Mouse (Mus musculus) cerebellum, adult 2 months (tissue): ENCODE results near the gene Isca2. TPM values are rescaled to one million over a fixed set of nuclear protein-coding genes. Genes with fewer than 3 reads are reported as not detected.

Source experiments
- DNase-seq, 2 experiments: peaks; one replicate each; pipeline ENCODE4 v3.0.0; 2021
- H3K27ac ChIP-seq: fragments of 200-500 bp; 2 replicates; pipeline ENCODE4 v1.5.1; 2012; ENCODE audit warnings: low read length, control low read depth, inconsistent platforms; ENCODE audit not compliant: insufficient read depth
- H3K27me3 ChIP-seq: fragments of 200-500 bp; 2 replicates; pipeline ENCODE4 v1.6.1; 2012; ENCODE audit warnings: inconsistent platforms, mild to moderate bottlenecking, low read length, moderate library complexity; ENCODE audit not compliant: control insufficient read depth, insufficient read depth
- H3K4me1 ChIP-seq: fragments of 200-500 bp; 2 replicates; pipeline ENCODE4 v1.6.1; 2011; ENCODE audit warnings: low read length; ENCODE audit not compliant: control insufficient read depth, insufficient read depth
- H3K4me3 ChIP-seq: fragments of 200-500 bp; replicated peaks from 2 replicates; pipeline ENCODE3; 2011; ENCODE audit warnings: mild to moderate bottlenecking, low read depth, low read length, control low read depth; ENCODE audit not compliant: insufficient read depth
- CTCF ChIP-seq: fragments of 200-500 bp; IDR thresholded peaks from 2 replicates; pipeline ENCODE4 v1.5.1; 2011; ENCODE audit warnings: low read depth, mild to moderate bottlenecking, control low read depth, low read length, moderate library complexity, borderline replicate concordance; ENCODE audit not compliant: insufficient read depth
- POLR2A ChIP-seq: fragments of 200-500 bp; IDR thresholded peaks from 2 replicates; pipeline ENCODE4 v1.6.1; 2011; ENCODE audit warnings: low read length, control low read depth, borderline replicate concordance; ENCODE audit not compliant: insufficient read depth
- WGBS: fragments of 180-500 bp; shearing (Covaris S2); methylation state at CpG from one replicate; pipeline ENCODE4 v1.1.7; 2018; 5-methylcytosine and 5-hydroxymethylcytosine counted together
- polyA plus RNA-seq: library from polyadenylated mRNA; depleted of rRNA; stranded (reverse); fragments of >200 nt; gene quantifications from 2 replicates; pipeline ENCODE4 v1.2.3, GENCODE M21; 2012

The Isca2 gene
- polyA plus RNA-seq, 1 experiment, result 111 TPM

DNA sequence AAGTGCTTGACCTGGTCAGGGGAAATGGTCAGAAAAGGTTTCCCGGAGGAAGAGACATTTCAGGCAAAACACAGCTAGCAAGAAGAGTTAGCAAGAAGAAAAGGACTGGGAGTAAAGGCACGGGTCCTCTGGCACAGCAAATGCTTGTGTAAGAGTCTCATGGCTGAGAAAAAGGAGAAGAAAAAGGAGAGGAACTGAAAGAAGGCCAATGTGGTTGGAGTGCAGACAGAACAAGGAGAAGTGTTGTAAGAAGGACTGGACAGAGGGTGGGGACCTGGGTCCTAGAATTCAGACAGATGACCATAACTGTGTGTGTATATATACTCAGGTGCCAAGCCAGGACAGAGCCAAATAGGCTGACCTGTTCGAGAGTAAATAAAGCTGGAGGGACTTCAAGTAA lies 24.9 kb upstream of the Isca2 start:
- peaks cover 18% of the 10 kb centered on the region for H3K4me1 ChIP-seq
- H3K4me3 ChIP-seq, result no peak overlapping the region
- 64% methylated on average over 3 of the region's 3 CpGs for WGBS
- no peak for DNase-seq
- H3K27me3 ChIP-seq, result no peaks in the 10 kb centered on the region
- H3K27ac ChIP-seq, result no peak overlapping the region
- TF ChIP-seq POLR2A, result no peak
- TF ChIP-seq CTCF, result no peak

DNA sequence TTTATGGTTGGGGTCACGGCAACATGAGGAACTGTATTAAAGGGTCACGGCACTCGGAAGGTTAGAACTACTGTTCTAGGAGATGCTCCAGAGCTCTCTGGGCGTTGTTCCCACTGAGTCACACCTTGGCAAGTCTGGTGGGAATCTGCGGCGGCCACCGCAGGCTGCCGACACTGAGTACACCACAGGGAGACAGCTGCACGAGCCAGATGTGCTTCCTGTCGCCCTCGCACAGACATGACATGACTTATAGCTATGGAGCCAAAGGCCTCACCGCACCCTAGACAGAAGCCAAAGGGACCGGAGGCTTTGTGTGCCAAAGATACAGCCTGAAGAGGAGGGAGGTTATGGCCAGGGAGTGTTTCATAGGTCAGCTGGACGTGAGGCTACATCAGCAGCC lies 22.4 kb upstream of the Isca2 start:
- no peak for DNase-seq
- no peak overlapping the region for H3K4me3 ChIP-seq
- TF ChIP-seq POLR2A (no peak), CTCF (no peak)
- H3K27ac ChIP-seq, result no peak overlapping the region
- no peaks in the 10 kb centered on the region for H3K27me3 ChIP-seq
- peaks cover 18% of the 10 kb centered on the region for H3K4me1 ChIP-seq
- whole genome bisulfite sequencing, result 61% methylated on average over 14 of the region's 14 CpGs

DNA sequence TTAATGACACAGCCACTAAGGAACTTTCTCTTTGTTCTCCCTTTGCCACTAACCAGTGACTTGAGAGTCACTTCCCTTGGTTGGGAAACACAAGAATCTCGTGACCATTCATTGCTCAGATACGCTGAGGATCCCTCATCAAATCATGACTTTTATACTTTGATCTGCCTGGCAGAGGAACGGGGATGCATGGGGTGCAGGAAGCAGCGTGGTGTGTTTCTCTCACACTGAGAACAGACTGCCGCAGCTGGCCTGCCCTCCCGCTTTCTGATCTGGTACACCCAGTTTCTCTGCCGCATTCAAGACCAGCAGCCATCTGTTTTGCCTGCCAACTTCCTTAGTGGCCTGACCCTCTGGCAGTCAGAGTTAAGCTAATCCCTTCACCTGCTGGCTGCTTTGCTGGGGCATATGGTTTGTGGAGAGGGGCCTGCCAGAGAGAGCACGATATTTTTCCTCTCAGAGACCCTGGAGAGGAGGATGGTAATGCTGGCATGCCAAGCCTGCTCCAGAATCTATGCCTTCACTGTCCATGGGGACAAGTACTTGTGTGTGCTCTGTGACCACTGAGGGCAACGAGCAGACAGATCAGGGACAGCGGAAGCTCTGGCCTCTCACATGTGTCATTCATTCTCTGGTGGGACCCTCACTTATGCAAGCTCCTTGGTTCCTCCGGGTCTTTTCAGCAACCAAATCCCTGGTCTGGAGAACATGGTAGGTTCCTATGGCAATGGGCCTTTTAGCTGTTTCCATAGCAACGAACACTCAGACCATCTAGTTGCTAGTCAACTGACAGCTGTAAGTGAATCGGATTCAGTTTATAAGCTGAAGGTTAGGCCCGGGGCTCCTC lies 20.7 kb upstream of the Isca2 start:
- H3K4me1 ChIP-seq, result peaks cover 18% of the 10 kb centered on the region
- no peak overlapping the region for H3K4me3 ChIP-seq
- no peaks in the 10 kb centered on the region for H3K27me3 ChIP-seq
- DNase-seq, result peak; percentile 67 to 79
- TF ChIP-seq CTCF (no peak), POLR2A (no peak)
- 14% methylated on average over 14 of the region's 14 CpGs for WGBS
- peak overlapping the region; percentile 61; the same call in 1 of the 2 replicates for H3K27ac ChIP-seq

DNA sequence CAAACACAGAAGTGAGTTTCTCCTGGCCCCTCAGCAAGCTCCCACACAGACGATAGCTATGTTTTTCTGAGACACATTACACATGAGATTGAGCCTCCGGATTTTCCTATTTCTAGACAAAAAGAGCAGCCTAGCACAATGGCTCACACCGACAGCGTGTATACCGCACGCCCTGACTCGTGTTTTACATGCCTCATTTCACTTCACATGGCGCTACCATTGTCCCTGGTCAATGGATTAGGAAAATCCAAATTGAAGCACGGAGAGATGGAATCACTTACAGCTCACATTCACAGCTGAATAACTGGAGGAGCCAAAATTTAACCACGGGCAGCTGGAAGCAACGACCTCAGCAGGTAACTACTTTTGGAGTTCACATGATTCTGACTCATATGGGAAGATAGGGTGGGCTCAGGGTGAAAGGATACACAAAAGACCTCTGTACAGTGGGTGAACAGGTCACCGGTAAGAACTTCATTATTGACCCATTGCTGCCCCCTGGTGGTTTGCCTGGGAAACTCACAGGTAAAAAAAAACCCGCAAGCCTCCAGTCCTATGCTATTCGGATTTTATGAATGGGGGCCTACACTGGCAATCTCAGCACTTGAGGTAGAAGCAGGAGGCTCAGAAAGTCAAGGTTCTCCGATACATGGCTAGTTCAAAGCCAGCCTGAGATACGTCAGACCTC lies 17.9 kb upstream of the Isca2 start:
- DNase-seq, result peak; percentile 49 to 73
- H3K4me3 ChIP-seq, result no peak overlapping the region
- no peak for TF ChIP-seq POLR2A
- peak; percentile 72 for TF ChIP-seq CTCF
- 40% methylated on average over 16 of the region's 16 CpGs for WGBS
- H3K27me3 ChIP-seq, result no peaks in the 10 kb centered on the region
- no peak overlapping the region for H3K27ac ChIP-seq
- peaks cover 18% of the 10 kb centered on the region for H3K4me1 ChIP-seq

DNA sequence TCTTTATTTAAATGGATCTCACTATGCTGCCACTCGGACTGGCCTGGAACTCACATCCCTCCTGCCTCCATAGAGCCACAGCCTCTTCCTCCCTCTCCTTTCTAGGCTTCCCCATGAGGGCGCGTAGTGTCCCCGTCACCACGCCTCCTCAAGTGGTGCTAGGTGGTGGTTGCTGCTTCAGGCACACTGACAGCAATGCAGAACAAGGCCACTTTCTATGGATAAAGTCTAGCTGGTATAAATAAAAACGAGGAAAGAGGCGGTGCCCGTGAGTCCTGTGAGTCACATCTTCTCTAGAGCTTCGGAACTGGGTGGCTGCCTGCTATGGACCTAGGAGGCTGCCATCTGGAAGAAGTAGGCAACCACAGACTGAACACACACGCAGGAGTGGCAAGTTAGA lies 17.0 kb upstream of the Isca2 start:
- Histone ChIP-seq H3K27ac (no peak overlapping the region), H3K27me3 (no peaks in the 10 kb centered on the region), H3K4me1 (peaks cover 14% of the 10 kb centered on the region), H3K4me3 (no peak overlapping the region)
- no peak for DNase-seq
- no peak for TF ChIP-seq POLR2A
- WGBS, result 88% methylated on average over 10 of the region's 10 CpGs

DNA sequence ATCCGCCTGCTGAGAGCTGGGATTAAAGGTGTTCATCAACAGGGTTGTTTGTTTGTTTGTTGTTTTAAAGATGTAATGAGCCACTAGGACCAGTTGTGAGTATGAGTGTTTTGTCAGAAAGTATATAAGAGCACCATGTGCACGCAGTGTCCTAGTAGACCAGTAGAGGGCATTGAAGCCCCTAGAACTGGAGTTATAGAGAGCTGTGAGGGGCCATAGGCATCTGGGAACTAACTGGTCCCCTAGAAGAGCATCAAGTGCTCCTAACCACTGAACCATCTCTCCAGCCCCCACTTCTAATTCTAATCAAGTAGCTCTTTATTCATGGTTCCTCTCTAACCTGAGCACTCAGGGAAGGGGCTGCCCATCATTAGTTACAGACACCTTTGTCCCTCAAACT lies 14.0 kb upstream of the Isca2 start:
- WGBS, result 89% methylated on average over 2 of the region's 2 CpGs
- Histone ChIP-seq H3K4me3 (no peak overlapping the region), H3K4me1 (no peaks in the 10 kb centered on the region), H3K27me3 (no peaks in the 10 kb centered on the region), H3K27ac (no peak overlapping the region)
- TF ChIP-seq POLR2A, result no peak
- peak; percentile 27; the same call in 1 of the 2 replicates for TF ChIP-seq CTCF
- DNase-seq, result no peak

DNA sequence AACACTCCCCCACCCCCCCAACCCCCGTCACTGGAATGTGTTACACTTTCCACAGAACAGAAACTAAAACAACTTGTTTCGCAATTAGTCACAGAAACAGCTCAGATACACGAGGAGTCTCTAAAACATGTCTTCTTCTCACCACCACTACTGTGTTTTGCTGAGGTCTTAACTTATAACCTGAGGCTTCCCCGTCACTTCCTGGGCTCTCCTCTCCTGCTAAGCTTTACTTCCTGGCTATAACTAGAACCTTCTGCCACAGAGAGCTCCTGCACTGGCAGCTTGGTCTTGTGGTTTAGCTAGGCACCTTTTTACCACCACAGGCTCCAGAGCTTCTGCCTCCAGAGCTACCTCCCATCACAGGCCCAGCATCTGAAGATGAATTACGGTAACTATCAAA lies 10.5 kb upstream of the Isca2 start:
- Histone ChIP-seq H3K4me3 (no peak overlapping the region), H3K27ac (no peak overlapping the region), H3K27me3 (no peaks in the 10 kb centered on the region), H3K4me1 (no peaks in the 10 kb centered on the region)
- no peak for TF ChIP-seq CTCF
- 89% methylated on average over 5 of the region's 5 CpGs for WGBS
- no peak for DNase-seq
